Mouse (Mus musculus) mouse embryonic stem cell (cell line): ENCODE data around the gene Pip4k2b.

Experiments used
- in situ Hi-C, 2 experiments: fragments of 300-500 bp; cut with MboI; formaldehyde crosslinking; loops; 1 replicate in 1 of 2; 3 replicates in 1 of 2; pipeline ENCODE4 v1.14.3; 2019 to 2020; ENCODE audit warnings: low sequenced_read_pairs in 2 of 2, low pct_unique_long_range_greater_than_20kb in 1 of 2, mixed read lengths in 1 of 2; ENCODE audit not compliant: unreplicated experiment in 1 of 2

The Pip4k2b gene

GRCm38 (mm10) chr11:97684063-97684680 is 60.3 kb downstream of the Pip4k2b start:
- in situ Hi-C loops = no loop called here

- in situ Hi-C loops = no loop called here
These were observed 61.9 kb downstream of the Pip4k2b start for GRCm38 (mm10) chr11:97682504-97683055.

GRCm38 (mm10) chr11:97680430-97680829 is 64.1 kb downstream of the Pip4k2b start:
- in situ Hi-C loops = no loop called here

- in situ Hi-C loops = no loop called here
These were observed 66.2 kb downstream of the Pip4k2b start for GRCm38 (mm10) chr11:97678301-97678700.

GRCm38 (mm10) chr11:97677842-97678241 is 66.7 kb downstream of the Pip4k2b start:
- in situ Hi-C loops = no loop called here

- in situ Hi-C loops = no loop called here
These were observed 67.1 kb downstream of the Pip4k2b start for GRCm38 (mm10) chr11:97677381-97677780.

- in situ Hi-C loops = no loop called here
These were observed 68.3 kb downstream of the Pip4k2b start for GRCm38 (mm10) chr11:97676050-97676754.

- in situ Hi-C loops = no loop called here
These were observed 71.4 kb downstream of the Pip4k2b start for GRCm38 (mm10) chr11:97673148-97673547.

- in situ Hi-C loops = no loop called here
These were observed 73.4 kb downstream of the Pip4k2b start for GRCm38 (mm10) chr11:97671177-97671527.

GRCm38 (mm10) chr11:97670234-97671176 is 74.0 kb downstream of the Pip4k2b start:
- in situ Hi-C loops = no loop called here

- in situ Hi-C loops = no loop called here
These were observed 74.7 kb downstream of the Pip4k2b start for GRCm38 (mm10) chr11:97669829-97670228.

GRCm38 (mm10) chr11:97669268-97669667 is 75.2 kb downstream of the Pip4k2b start:
- in situ Hi-C loops = no loop called here

- in situ Hi-C loops = no loop called here
These were observed 76.3 kb downstream of the Pip4k2b start for GRCm38 (mm10) chr11:97668160-97668559.

GRCm38 (mm10) chr11:97666794-97667193 is 77.7 kb downstream of the Pip4k2b start:
- in situ Hi-C loops = no loop called here

GRCm38 (mm10) chr11:97666221-97666620 is 78.3 kb downstream of the Pip4k2b start:
- in situ Hi-C loops = no loop called here

- in situ Hi-C loops = no loop called here
These were observed 79.1 kb downstream of the Pip4k2b start for GRCm38 (mm10) chr11:97665431-97665830.
